Mouse (Mus musculus) mouse embryonic stem cell (cell line): ENCODE measurements at regions not wholly inside any gene's neighbourhood (a gene's known extent, or its start where the extent isn't known, plus 50 kb on each side); places are given as distances from the start of the nearest gene placed in this dataset.

Experiments used
- in situ Hi-C, 2 experiments: fragments of 300-500 bp; cut with MboI; formaldehyde crosslinking; loops; 1 replicate in 1 of 2; 3 replicates in 1 of 2; pipeline ENCODE4 v1.14.3; 2019 to 2020; ENCODE audit warnings: low sequenced_read_pairs in 2 of 2, low pct_unique_long_range_greater_than_20kb in 1 of 2, mixed read lengths in 1 of 2; ENCODE audit not compliant: unreplicated experiment in 1 of 2

- in situ Hi-C loops: loop anchor here (10.0 to 25.0 kb wide), 2 partner anchors 383 to 386 kb away; partner anchors contain the start of gene Abca6 (in 1 of the 2)
Measured at GRCm38 (mm10) chr11:109878931-109879330, 51.1 kb upstream of the 1700012B07Rik start.
